Mouse (Mus musculus): ENCODE measurements around the gene Lcmt2.

DNA sequence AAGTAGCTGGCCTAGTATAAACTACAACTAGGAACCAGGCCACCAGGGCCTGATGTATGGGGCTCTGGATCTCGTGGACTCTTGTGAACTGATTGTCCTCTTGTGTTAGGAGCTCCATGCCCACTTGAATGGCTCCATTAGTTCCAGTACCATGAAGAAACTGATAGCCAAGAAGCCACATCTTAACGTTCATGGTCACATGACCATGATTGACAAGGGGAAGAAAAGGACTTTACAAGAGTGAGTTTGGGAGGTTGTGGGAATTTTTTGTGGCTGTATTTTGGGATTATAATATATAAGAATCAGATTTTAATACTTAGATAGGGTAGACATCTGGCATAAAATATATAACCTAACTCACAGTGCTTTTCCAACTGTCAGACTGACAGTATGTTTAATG, 2.0 kb upstream of the Lcmt2 start:
- TF ChIP-seq CTCF (IDR thresholded peaks at IDR 0.05) (no peak), EP300 (IDR thresholded peaks at IDR 0.05) (no peak)

All from lung, postnatal 0 days (tissue).